Mouse (Mus musculus): ENCODE data around the gene Ptdss2. TPM values are rescaled to one million over a fixed set of nuclear protein-coding genes. Genes with fewer than 3 reads are reported as not detected.

Gene Ptdss2
- total RNA-seq, 2 experiments from 2014 or later = 47.3 to 53.6 TPM

DNA sequence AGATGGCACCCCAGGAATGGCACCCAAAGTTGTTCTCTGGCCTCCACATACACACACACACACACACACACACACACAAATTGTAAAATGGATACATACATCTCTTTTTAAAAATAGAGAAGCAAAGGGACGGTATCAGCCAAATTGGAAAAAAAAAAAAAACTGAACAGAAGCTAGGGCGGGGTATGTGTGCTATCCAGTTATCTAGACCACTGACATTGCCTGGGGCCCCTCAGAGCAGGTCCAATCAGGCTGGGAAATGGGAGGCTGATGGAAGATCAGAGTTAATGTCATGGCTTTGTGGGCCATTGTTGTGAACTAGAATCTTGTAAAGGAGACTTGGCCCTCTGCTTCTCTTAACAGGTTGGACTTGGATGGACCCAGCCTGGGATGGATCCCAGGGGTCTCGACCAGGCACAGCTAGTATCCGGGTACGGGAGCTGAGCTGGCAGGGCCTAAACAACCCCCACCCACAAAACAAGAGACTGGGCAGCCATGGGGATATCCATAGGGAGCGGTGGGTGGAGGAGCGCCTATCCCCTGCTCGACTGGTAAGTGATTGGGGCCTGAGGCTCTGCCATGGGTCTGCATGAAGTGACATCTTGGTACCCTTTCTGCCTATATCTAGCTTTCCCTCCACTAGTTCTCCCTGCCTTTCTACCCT is 74.6 kb downstream of the Ptdss2 start:
- no peak for DNase-seq (ENCODE audit: low spot score in 2 of 2)
- intact Hi-C loops (cut with DNase I) = no loop called here

DNA sequence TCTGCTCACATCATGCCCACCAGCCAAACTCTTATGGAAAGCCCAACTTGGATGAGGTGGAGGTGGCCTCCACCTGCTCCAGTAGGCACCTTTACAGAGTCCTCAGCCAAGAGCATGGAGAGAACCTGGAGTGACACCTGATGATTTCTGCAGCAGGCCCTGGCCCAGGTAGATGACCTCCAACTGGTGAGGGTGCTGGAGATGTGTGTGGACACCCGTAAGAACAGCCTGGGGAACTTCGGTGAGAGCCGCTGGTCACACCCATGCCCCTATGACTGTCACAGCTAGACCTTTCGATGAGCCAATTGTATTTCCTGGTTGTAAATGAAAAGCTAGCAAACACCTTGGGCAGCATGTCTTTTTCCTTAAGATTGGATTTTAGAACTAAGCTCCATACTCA is 75.9 kb downstream of the Ptdss2 start:
- intact Hi-C loops (cut with DNase I) = no loop called here
- no peak for DNase-seq (ENCODE audit: low spot score in 2 of 2)

DNA sequence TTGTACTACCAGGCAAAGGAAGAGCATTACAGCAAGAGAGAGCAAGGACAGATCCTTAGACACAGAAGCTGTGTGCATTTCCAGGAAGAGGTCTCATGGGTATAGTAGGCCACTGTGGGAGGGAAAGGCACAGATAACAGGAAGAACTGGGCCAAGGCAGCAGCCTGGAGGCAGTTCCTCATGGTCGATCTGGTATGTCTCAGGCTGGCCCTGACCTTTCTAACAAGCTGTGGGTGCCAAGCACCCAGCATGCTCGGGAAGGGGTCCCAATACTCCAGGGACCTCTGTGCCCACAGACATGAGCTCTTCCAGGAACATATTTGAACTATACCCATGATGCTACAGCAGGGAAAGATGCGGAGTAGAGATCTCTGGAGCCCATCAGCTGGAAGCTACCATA is 82.4 kb downstream of the Ptdss2 start:
- no peak for DNase-seq (ENCODE audit: low spot score in 2 of 2)
- intact Hi-C loops (cut with DNase I) = no loop called here

DNA sequence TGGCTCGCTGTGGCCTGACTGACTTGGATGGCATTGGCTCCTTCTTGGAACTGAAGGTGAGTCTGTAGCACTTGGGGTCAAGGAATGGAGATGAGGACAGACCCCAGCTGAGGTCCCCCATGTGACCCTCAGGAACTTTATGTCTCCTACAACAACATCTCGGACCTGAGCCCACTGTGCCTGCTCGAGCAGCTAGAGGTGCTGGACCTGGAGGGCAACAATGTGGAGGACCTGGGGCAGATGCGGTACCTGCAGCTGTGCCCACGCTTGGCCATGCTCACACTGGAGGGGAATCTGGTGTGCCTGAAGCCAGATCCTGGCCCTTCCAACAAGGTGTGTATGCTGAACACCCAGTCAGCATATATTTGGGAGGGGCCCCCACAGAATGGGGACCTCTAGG is 83.3 kb downstream of the Ptdss2 start:
- no peak for DNase-seq (ENCODE audit: low spot score in 2 of 2)
- intact Hi-C loops (cut with DNase I) = no loop called here

DNA sequence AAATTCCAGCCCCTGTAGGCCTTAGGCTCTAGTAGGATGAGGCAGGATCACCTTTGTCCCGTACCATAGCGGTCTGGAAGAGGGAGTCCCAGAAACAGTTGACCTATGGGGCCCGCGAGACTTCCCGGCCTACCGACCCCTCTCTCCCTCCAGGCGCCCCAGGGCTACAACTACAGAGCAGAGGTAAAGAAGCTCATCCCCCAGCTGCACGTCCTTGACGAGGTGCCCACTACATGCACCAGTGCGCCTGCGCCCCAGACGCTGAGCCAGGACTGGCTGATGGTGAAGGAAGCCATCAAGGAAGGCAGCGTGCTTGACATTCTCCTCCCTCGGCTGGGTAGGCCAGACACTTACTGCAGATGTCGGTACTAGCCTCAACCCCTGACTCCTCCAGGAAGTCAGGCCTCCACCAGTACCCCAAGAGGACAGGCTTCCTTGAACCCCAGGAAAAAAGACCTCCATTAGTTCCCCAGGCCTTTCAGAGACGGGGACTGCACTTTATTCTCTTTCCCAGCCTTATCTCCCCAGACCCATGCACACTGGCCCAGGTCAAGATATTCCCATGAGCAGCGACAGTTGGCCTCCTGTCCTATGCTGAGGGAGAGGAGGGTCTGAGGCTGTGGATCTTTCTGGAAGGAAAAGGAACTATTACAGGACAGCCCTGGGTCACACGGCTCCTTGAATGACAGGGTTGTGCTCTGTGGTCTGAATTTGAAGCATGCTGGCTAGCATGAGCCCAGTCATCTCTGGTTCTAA is 84.2 kb downstream of the Ptdss2 start:
- no peak for DNase-seq (ENCODE audit: low spot score in 2 of 2)
- intact Hi-C loops (cut with DNase I) = no loop called here

Other genes starting within 250 kb of the Ptdss2 start
- gene Psmd13, start 240.4 kb upstream of the Ptdss2 start, total RNA-seq (2021) = 100 to 1,000 TPM; 116 TPM
- 10 to 100 TPM; 77.1 to 78.2 TPM for gene Sirt3, start 240.1 kb upstream of the Ptdss2 start, total RNA-seq (2021)
- 1 to 10 TPM in 1 of 2 experiments, not detected in 1; 1.2 TPM for gene Cox8b, start 221.9 kb upstream of the Ptdss2 start, total RNA-seq (2021)
- under 1 TPM; 0.41 to 0.73 TPM for gene Nlrp6, start 201.5 kb upstream of the Ptdss2 start, total RNA-seq (2021)
- 1 to 10 TPM; 4.7 to 6.3 TPM for gene Pgghg, start 181.0 kb upstream of the Ptdss2 start, total RNA-seq (2021)
- gene Ifitm5, start 172.1 kb upstream of the Ptdss2 start, total RNA-seq (2021) = not detected
- not detected for gene Gm45717, start 166.4 kb upstream of the Ptdss2 start, total RNA-seq (2021)
- gene Ifitm2, start 166.4 kb upstream of the Ptdss2 start, total RNA-seq (2021) = 10 to 100 TPM; 11.7 to 15.7 TPM
- 1 to 10 TPM; 1.7 to 2.9 TPM for gene Ifitm1, start 155.2 kb upstream of the Ptdss2 start, total RNA-seq (2021)
- 10 to 100 TPM in 1 of 2 experiments, 1 to 10 TPM in 1; 9.9 to 13.5 TPM for gene Ifitm3, start 111.6 kb upstream of the Ptdss2 start, total RNA-seq (2021)
- not detected for gene Ifitm6, start 104.5 kb upstream of the Ptdss2 start, total RNA-seq (2021)
- not detected for gene Gm17387, start 93.3 kb upstream of the Ptdss2 start, total RNA-seq (2021)
- gene B4galnt4, start 61.3 kb upstream of the Ptdss2 start, total RNA-seq (2021) = 10 to 100 TPM; 79.6 to 84.3 TPM
- under 1 TPM in 1 of 2 experiments, not detected in 1; 0.21 TPM for gene Pkp3, start 44.2 kb upstream of the Ptdss2 start, total RNA-seq (2021)
- 1 to 10 TPM; 2.9 to 3.2 TPM for gene Sigirr, start 21.8 kb upstream of the Ptdss2 start, total RNA-seq (2021)
- not detected for gene Ano9, start 4.6 kb upstream of the Ptdss2 start, total RNA-seq (2021)
- 10 to 100 TPM; 30.5 to 32.9 TPM for gene Rnh1, start 50.5 kb downstream of the Ptdss2 start, total RNA-seq (2021)
- 100 to 1,000 TPM; 279 to 287 TPM for gene Hras, start 71.6 kb downstream of the Ptdss2 start, total RNA-seq (2021)
- 1 to 10 TPM; 3.1 to 4.4 TPM for gene Lrrc56, start 71.8 kb downstream of the Ptdss2 start, total RNA-seq (2021)
- gene Lmntd2, start 91.7 kb downstream of the Ptdss2 start, total RNA-seq (2021) = not detected
- gene Rassf7, start 93.5 kb downstream of the Ptdss2 start, total RNA-seq (2021) = 1 to 10 TPM in 1 of 2 experiments, under 1 TPM in 1; 0.78 to 1.5 TPM
- 10 to 100 TPM; 75.5 to 76.4 TPM for gene Phrf1, start 106.4 kb downstream of the Ptdss2 start, total RNA-seq (2021)
- gene Irf7, start 144.1 kb downstream of the Ptdss2 start, total RNA-seq (2021) = 1 to 10 TPM in 1 of 2 experiments, under 1 TPM in 1; 0.78 to 1.1 TPM
- not detected for gene Cdhr5, start 154.4 kb downstream of the Ptdss2 start, total RNA-seq (2021)
- not detected for gene Sct, start 156.8 kb downstream of the Ptdss2 start, total RNA-seq (2021)
- gene Drd4, start 169.6 kb downstream of the Ptdss2 start, total RNA-seq (2021) = under 1 TPM; 0.41 to 0.66 TPM
- gene Deaf1, start 205.3 kb downstream of the Ptdss2 start, total RNA-seq (2021) = 10 to 100 TPM; 71.8 to 76.6 TPM
- gene Tmem80, start 205.4 kb downstream of the Ptdss2 start, total RNA-seq (2021) = 10 to 100 TPM; 33.4 to 34.6 TPM
- 1 to 10 TPM; 3.0 to 3.3 TPM for gene Eps8l2, start 216.5 kb downstream of the Ptdss2 start, total RNA-seq (2021)

All from left cerebral cortex, postnatal 25 days (tissue).